Mouse (Mus musculus) ES-Bruce4 (cell line): ENCODE results near the gene Trpm2.

ENCODE experiments used
- CTCF ChIP-seq: IDR thresholded peaks from one replicate; pipeline ENCODE4 v1.8.1; 2011; ENCODE audit warnings: low read depth, low read length
- EP300 ChIP-seq: IDR thresholded peaks from 2 replicates; pipeline ENCODE4 v1.6.1; 2011; ENCODE audit warnings: low read depth, low read length; ENCODE audit not compliant: insufficient read depth
- POLR2A ChIP-seq: IDR thresholded peaks from one replicate; pipeline ENCODE4 v1.8.1; 2011; ENCODE audit warnings: low read length; ENCODE audit not compliant: insufficient read depth

- TF ChIP-seq CTCF, result no peak
- no peak for TF ChIP-seq EP300
- TF ChIP-seq POLR2A, result no peak
Observed at GRCm38 (mm10) chr10:78001796-78002195, 31.4 kb upstream of the Trpm2 start.
